Mouse (Mus musculus): ENCODE data around the gene Olfr118.
"Not testable (repeated sequence)": the region's sequence is repeated elsewhere in the genome, so short reads cannot be mapped to it uniquely, and the experiment has no call there.

Gene Olfr118

DNA sequence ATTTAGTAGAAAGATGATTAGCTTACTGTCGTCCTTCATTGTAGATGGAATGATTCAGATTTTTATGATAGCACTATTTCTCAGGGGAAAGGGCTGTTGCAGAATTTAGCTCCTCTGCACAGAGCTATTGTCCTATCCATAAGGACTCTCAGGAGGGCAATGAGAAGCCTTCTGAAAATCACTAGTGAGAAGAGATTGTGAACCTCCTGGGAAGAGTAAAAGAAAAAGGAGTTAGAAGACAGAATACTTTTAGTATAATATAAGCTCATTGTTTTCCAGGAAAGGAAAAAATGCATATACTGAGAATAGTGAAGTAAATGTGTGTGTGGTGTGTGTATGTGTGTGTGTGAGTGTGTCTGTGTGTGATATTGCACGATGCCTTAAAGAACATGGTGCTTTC is at the start of gene Olfr118:
Olfr118 (plus strand) TSS at position 301 of the 400 bp plus-strand sequence.
- in situ Hi-C loops (cut with MseI, MboI), result no loop called here

DNA sequence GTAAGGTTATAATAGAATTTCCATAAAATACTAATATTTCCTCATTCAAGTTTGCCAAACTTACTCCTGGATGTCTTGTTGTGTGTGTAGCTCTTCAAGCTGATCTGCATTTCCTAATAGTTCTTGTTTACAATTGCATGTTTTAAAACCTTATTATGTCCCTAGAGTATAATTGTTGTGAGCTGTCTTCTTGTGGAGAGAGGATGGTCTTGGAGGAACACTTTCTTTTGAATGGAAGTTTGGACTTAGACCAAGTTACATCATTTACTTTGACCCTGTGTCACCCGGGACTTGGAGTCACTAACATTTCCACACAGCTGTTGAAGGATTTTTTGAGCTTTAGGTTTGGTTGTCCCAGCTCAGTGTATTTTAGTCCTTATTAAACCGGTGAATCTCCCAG is 39.8 kb upstream of the Olfr118 start, which contains the start of the genes Olfr115 and Olfr116:
Olfr115 (minus strand) TSS at position 101 of the 400 bp plus-strand sequence.
Olfr116 (minus strand) TSS at position 191 of the 400 bp plus-strand sequence.
- in situ Hi-C loops (cut with MseI, MboI), result no loop called here

- in situ Hi-C loops (cut with MseI, MboI), result no loop called here
These were observed 3.1 kb upstream of the Olfr118 start, which contains the start of gene Olfr117 for GRCm38 (mm10) chr17:37663682-37664081. TSS of gene Olfr117 (minus strand) at chr17:37663782.

- in situ Hi-C loops (cut with MseI, MboI), result not testable (repeated sequence)
These were observed 29.5 kb downstream of the Olfr118 start, which contains the start of gene Olfr119 for GRCm38 (mm10) chr17:37696264-37696663. TSS of gene Olfr119 (plus strand) at chr17:37696564.

DNA sequence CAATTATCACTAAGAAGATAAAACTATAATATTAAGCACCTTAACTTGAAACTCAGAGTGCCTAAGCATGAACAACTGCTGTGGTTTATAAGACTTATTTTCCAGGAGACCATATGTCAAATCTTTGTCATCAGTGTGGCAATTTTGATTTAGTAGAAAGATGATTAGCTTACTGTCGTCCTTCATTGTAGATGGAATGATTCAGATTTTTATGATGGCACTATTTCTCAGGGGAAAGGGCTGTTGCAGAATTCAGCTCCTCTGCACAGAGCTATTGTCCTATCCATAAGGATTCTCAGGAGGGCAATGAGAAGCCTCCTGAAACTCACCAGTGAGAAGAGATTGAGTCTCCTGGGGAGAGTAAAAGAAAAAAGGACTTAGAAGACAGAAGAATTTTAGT is 54.7 kb downstream of the Olfr118 start, which contains the start of gene Olfr120:
Olfr120 (plus strand) TSS at position 301 of the 400 bp plus-strand sequence.
- in situ Hi-C loops (cut with MseI, MboI), result no loop called here
